Mouse (Mus musculus): ENCODE data around the gene Col4a6. TPM values are rescaled to one million over a fixed set of nuclear protein-coding genes. Genes with fewer than 3 reads are reported as not detected.

Gene Col4a6
- 1.9 and 2.6 TPM in 2 replicates for polyA plus RNA-seq (2015; fragmentation: Nextera tagmentation; extraction: Ambion mirVana)

DNA sequence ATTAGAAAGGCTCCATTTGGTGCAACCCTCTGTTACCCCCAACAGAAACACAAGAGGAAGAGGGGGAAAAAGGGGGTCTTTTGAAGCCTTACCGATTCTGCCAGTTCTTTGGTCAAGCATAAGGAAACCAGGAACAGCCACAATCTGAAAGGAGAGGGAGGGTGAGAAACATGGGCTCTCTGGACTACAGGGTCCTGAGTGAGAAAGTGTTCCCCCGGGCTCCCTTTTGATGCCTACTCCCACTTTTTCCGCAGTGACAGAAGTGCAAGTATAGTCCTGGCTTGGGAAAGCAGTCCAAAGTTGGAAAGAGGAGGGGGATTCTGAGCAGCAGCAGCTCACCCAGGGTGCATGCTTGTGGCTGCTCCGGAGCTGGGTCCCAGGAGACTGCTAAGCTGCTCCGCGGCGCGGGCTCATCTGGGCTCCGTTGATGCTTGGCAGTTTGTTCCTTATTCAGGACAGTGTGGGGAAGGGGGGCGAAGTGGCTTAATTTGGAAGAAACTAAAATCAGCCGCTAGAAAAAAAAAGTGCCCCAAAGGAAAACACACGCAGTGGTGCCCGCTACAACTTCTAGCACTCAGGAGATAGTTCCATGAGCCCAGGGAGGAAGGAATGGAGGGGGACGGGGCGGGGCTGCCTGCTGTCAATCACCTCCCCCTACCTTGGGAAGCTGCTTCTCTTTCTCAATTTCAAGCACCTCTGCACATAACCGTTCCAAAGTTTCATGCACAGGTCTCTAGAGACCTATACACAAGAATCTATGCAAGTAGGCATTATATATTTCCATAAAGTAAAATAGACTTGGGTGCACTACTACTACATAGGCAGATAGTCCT lies at the start of gene Col4a6:
Gene Col4a6 (minus strand): TSS at position 607 of the 833 bp plus-strand sequence.
- H3K9me3 ChIP-seq, result no peaks in the 10 kb centered on the region
- no peak within 1 kb of the TSS for H3K9ac ChIP-seq (replicated peaks)
- H3K36me3 ChIP-seq, result no peaks in the 10 kb centered on the region
- H3K27me3 ChIP-seq, result peaks cover 31% of the 10 kb centered on the region; the same call in 1 of the 2 replicates
- no peak within 1 kb of the TSS for H3K27ac ChIP-seq
- H3K4me2 ChIP-seq (replicated peaks), result peak within 1 kb of the TSS; percentile 61
- ATAC-seq, result peak; percentile 65
- WGBS, result 18% methylated on average over 16 of the region's 16 CpGs
- H3K4me3 ChIP-seq (replicated peaks), result peak within 1 kb of the TSS; percentile 45
- H3K4me1 ChIP-seq (replicated peaks), result 0 out of 2 replicates have a peak, but pooled peaks cover 3% of the 10 kb centered on the region

DNA sequence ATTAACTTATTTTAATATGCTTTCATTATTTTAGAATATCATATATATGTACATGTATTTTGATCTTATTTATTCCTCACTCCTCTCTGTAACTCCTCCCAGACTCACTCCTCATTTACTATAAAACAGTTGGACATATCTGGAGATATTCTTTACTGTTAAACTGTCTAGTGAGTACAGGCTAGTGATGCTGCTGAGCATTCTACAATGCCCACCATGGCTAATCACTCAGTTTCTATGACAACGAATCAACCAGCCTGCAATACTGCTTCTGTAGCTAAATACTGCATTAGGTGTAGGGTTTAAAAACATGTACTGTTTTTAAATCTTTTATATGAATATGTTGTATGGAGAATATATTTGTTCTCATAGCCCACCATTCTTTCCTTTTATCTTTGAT lies 29.2 kb upstream of the Col4a6 start:
- WGBS, result 75% methylated on average over 1 of the region's 1 CpGs
- no peak for ATAC-seq
- H3K4me3 ChIP-seq (replicated peaks), result no peak overlapping the region

DNA sequence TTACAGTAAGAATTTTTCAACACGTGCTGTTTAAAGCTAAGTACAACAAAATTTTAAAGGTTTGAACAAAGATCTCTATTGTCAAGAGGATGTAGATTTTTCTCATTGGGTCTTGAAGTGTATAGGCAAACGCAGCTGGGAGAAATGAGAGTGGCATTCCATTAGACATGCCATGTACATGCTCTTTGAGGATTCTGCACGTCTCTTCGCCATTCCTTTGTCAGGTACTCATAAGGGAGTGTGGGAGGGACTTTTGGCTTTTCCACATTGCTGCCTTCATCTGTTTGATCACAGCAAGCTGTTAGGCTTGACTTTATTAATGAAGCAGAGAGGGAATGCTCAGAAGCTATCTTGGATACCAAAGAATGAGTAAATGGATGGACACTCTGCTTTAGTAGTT lies 20.7 kb upstream of the Col4a6 start:
- Histone ChIP-seq H3K27ac (no peak overlapping the region), H3K36me3 (no peaks in the 10 kb centered on the region), H3K4me3 (replicated peaks) (no peak overlapping the region), H3K27me3 (peaks cover 13% of the 10 kb centered on the region; the same call in 1 of the 2 replicates), H3K4me1 (replicated peaks) (no peaks in the 10 kb centered on the region), H3K9ac (replicated peaks) (no peak overlapping the region), H3K4me2 (replicated peaks) (no peak overlapping the region), H3K9me3 (no peaks in the 10 kb centered on the region)
- ATAC-seq, result no peak
- 57% methylated on average over 4 of the region's 4 CpGs for WGBS

More for the DNA sequence above, 29.2 kb upstream of the Col4a6 start:
- Histone ChIP-seq H3K36me3 (no peaks in the 10 kb centered on the region), H3K4me2 (replicated peaks) (no peak overlapping the region), H3K9me3 (no peaks in the 10 kb centered on the region), H3K27me3 (peaks cover 4% of the 10 kb centered on the region; the same call in 1 of the 2 replicates), H3K27ac (no peak overlapping the region), H3K9ac (replicated peaks) (no peak overlapping the region), H3K4me1 (replicated peaks) (no peaks in the 10 kb centered on the region)

DNA sequence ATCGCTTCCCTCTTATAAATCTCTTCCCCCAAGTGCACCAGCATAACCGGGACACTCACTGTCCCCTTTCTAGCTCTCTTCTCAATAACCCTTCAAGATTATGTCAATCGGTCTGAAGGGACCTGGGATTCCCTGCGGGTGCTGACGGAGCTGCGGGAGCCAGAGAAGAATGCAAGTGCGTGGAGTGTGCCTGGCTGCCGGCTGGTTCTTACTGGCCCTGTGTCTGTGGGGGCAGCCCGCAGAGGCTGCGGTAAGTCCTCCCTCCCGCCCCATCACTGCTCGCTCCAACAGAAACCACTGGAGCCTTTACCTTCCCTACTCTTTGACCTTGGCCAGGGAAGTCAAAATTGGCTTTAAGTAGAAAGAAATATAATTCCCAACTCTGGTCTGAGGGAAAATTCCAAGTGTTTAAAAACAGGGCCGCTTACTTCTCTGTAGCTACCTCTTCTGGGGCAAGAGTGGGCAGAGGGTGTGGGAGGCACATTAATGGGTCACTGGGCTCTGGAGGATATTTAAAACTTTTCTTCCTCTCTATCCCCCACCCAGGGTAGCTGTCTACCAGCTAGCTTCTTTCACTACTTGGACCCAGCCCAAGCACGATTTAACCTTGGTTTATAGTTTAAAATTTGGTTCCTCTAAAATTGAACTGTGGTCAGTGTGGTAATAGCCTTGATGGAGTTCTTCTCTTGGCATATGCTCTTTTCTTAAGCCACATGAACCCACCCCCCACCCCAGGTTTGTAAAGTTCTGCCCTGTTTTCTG lies 1.9 kb upstream of the Col4a6 start:
- H3K27me3 ChIP-seq, result peaks cover 31% of the 10 kb centered on the region; the same call in 1 of the 2 replicates
- H3K9ac ChIP-seq (replicated peaks), result peak overlapping the region; percentile 46; the same call in 1 of the 2 replicates
- H3K4me2 ChIP-seq (replicated peaks), result peak overlapping the region; percentile 61
- ATAC-seq, result peak; percentile 84
- peak overlapping the region; percentile 45 for H3K4me3 ChIP-seq (replicated peaks)
- no peaks in the 10 kb centered on the region for H3K9me3 ChIP-seq
- no peak overlapping the region for H3K27ac ChIP-seq
- no peaks in the 10 kb centered on the region for H3K36me3 ChIP-seq
- WGBS, result 22% methylated on average over 14 of the region's 14 CpGs
- H3K4me1 ChIP-seq (replicated peaks), result 0 out of 2 replicates have a peak, but pooled peaks cover 3% of the 10 kb centered on the region

DNA sequence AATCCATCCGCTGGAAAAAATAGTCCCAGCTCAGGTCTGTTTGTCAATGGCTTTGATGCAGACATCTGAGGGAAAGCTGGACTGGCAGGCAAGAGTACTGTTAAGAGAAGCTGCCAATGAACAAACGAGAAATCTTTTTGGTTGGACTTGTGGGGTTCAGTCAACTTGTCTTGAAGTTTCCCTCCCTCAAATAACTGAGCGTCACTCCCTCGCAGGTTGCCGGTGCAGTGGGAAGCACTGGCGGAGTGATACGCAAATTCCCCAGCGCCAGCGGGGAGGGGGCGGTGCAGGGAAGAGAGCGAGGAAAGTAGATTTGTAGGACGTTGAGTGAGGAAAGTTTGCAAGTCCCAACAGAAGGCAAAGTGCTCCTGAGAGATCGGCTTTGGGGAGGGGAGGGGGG lies 1.2 kb upstream of the Col4a6 start, which contains the start of gene Col4a5:
Gene Col4a5 (plus strand): TSS at position 276 of the 400 bp plus-strand sequence.
- WGBS, result 16% methylated on average over 12 of the region's 13 CpGs
- Histone ChIP-seq H3K36me3 (no peaks in the 10 kb centered on the region), H3K9ac (replicated peaks) (peak within 1 kb of the TSS; percentile 46; the same call in 1 of the 2 replicates), H3K4me2 (replicated peaks) (peak within 1 kb of the TSS; percentile 61), H3K27me3 (peaks cover 31% of the 10 kb centered on the region; the same call in 1 of the 2 replicates), H3K27ac (no peak within 1 kb of the TSS), H3K4me1 (replicated peaks) (0 out of 2 replicates have a peak, but pooled peaks cover 3% of the 10 kb centered on the region), H3K9me3 (no peaks in the 10 kb centered on the region), H3K4me3 (replicated peaks) (peak within 1 kb of the TSS; percentile 45)
- peak; percentile 86 for ATAC-seq

DNA sequence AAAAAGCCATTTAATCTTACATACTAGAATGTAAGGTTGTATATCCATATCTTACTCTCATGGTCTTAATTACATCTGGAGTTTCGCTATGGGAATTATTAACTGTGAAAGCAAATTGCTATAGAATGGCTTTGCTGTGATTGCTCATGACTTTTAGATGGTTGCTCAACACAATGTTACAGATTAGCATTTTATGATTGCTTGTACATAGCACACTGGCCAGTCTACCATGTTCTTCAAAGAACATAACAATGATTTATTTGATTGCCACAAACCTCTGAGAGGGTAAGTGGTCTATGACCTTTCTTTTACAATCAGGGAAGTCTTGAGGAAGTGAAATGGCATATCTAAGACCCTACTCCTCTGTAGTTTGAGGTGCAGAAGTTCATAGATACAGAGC lies 25.9 kb downstream of the Col4a6 start:
- ATAC-seq, result no peak

DNA sequence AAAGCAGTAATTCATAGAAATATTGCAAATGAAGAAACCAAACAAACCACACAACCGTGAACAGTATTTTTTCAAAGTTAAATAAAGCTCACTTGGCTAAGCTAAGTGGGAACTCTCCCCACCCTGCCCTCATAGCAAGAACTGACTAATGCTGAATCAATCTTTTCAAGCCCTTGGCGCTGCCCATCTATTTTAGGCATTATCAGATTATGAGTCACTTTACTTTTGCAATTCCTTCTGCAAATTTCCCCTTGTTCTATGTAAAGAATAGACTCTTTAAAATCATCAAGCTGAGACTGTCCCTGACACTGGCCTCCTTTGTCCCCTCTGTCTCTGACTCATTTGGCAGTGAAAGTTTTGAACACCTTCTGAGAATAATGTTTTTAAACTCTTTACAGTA lies 34.5 kb downstream of the Col4a6 start:
- Histone ChIP-seq H3K4me1 (replicated peaks) (no peaks in the 10 kb centered on the region), H3K9ac (replicated peaks) (no peak overlapping the region), H3K4me2 (replicated peaks) (no peak overlapping the region), H3K36me3 (no peaks in the 10 kb centered on the region), H3K27me3 (peaks cover 25% of the 10 kb centered on the region; the same call in 1 of the 2 replicates), H3K4me3 (replicated peaks) (no peak overlapping the region), H3K9me3 (no peaks in the 10 kb centered on the region), H3K27ac (no peak overlapping the region)
- 67% methylated on average over 2 of the region's 2 CpGs for WGBS
- no peak for ATAC-seq

More for the DNA sequence above, 25.9 kb downstream of the Col4a6 start:
- Histone ChIP-seq H3K27ac (no peak overlapping the region), H3K4me2 (replicated peaks) (no peak overlapping the region), H3K9me3 (no peaks in the 10 kb centered on the region), H3K4me1 (replicated peaks) (no peaks in the 10 kb centered on the region), H3K9ac (replicated peaks) (no peak overlapping the region), H3K36me3 (no peaks in the 10 kb centered on the region), H3K27me3 (peaks cover 31% of the 10 kb centered on the region), H3K4me3 (replicated peaks) (no peak overlapping the region)
- 88% methylated on average over 1 of the region's 1 CpGs for WGBS

DNA sequence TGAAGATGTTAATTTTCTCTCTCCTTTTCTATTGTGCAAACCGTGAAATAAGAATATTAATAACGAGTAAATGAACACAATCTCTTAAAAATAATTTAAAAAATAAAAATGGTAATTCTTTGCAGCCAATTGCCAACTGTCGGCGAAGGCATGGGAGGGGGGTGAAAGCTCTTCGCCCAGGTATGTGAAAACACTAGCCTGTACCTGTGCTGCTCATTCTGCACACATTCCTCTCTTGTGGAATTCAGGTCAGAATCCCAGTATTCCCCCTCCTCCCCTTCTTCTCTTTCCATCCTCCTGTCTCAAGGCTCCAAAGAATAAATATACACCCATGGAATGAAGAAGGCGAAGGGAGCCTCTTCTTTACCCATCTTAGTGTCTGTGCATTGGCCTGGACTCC lies 37.1 kb downstream of the Col4a6 start:
- 89% methylated on average over 6 of the region's 6 CpGs for WGBS
- no peak for ATAC-seq
- peaks cover 28% of the 10 kb centered on the region; the same call in 1 of the 2 replicates for H3K27me3 ChIP-seq
- H3K9me3 ChIP-seq, result no peaks in the 10 kb centered on the region
- no peaks in the 10 kb centered on the region for H3K36me3 ChIP-seq
- no peak overlapping the region for H3K9ac ChIP-seq (replicated peaks)
- H3K4me3 ChIP-seq (replicated peaks), result no peak overlapping the region
- H3K27ac ChIP-seq, result no peak overlapping the region
- no peak overlapping the region for H3K4me2 ChIP-seq (replicated peaks)
- no peaks in the 10 kb centered on the region for H3K4me1 ChIP-seq (replicated peaks)

DNA sequence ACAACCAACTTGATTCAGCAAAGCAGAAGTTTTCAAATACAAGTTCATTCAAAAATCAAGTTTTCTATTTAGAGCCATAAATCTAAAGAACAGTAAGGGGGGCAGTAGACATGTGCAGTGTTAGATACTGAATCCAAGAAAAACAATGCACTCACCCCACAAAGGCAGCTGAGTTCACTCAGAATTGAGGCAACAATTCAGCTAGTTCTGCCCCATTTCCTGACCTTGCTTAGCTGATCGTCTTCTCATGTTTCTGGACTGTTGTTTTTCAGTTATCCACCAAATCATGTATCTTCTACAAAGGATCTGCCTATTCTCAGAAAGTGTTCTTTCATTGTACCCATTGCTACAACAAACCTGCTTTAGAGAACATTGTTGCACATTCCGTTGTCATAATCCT lies 58.6 kb downstream of the Col4a6 start:
- H3K36me3 ChIP-seq, result no peaks in the 10 kb centered on the region

DNA sequence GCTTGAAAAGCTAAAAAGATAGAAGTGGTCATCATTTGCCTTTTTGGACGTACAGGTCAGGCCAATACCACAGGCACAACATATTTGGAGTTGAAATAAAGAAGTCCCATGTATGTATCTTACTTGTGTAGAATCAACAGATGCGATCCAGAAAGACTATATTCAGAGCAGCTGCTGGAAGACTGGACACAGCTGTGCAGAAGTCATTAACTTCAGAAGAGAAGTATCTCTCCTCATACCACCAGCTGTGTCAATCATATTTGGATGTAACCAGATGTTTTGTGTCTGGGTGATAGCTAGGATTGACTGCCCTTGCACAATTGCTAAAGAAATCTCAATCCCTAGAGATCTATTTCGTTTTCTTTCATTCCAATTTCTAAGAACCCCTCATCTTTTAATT lies 77.6 kb downstream of the Col4a6 start:
- no peaks in the 10 kb centered on the region for H3K36me3 ChIP-seq
- H3K4me1 ChIP-seq (replicated peaks), result no peaks in the 10 kb centered on the region
- no peaks in the 10 kb centered on the region for H3K9me3 ChIP-seq
- no peak overlapping the region for H3K4me3 ChIP-seq (replicated peaks)
- H3K4me2 ChIP-seq (replicated peaks), result no peak overlapping the region
- no peak for ATAC-seq
- no peak overlapping the region for H3K9ac ChIP-seq (replicated peaks)
- no peak overlapping the region for H3K27ac ChIP-seq
- 70% methylated on average over 3 of the region's 3 CpGs for WGBS
- peaks cover 11% of the 10 kb centered on the region for H3K27me3 ChIP-seq

More for the DNA sequence above, 58.6 kb downstream of the Col4a6 start:
- no peaks in the 10 kb centered on the region for H3K4me1 ChIP-seq (replicated peaks)
- 70% methylated on average over 2 of the region's 2 CpGs for WGBS
- no peak overlapping the region for H3K4me3 ChIP-seq (replicated peaks)
- no peak overlapping the region for H3K4me2 ChIP-seq (replicated peaks)
- H3K9ac ChIP-seq (replicated peaks), result no peak overlapping the region
- no peaks in the 10 kb centered on the region for H3K9me3 ChIP-seq
- H3K27me3 ChIP-seq, result peaks cover 27% of the 10 kb centered on the region; the same call in 1 of the 2 replicates
- no peak for ATAC-seq
- no peak overlapping the region for H3K27ac ChIP-seq

DNA sequence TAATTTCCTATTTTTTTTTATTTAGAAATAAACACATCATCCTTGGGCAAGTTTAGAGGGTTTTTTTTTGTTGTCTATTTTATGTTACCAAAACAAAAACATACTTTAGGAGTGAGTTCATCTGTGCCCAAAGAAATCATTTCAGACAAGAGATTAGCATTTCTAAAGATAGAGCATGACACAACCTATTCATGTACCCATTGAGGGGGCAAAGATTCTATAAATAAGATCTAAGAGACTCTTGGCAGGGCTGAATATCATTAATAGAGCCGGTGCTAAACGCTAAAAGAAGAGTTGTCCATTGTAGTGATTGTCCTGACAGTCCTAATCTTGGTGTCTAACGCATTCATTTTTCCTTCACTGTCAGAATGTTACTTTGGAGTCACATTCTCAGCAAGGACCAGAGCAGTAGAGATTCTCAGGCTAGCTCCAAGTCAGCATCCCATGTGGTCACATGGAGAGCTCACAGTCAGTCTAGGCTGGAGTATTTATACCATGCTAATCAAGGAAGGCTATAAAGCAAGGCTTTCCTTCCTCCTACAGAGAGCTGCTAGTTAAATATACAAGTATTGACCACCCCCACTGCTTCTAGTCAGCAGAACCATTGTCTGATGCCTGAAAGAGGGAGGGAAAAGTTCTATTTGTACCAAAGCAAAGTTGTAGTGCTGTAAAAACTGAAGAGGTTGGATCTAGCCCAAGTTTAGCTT lies 88.3 kb downstream of the Col4a6 start:
- Histone ChIP-seq H3K9ac (replicated peaks) (no peak overlapping the region), H3K4me1 (replicated peaks) (no peaks in the 10 kb centered on the region), H3K27me3 (peaks cover 57% of the 10 kb centered on the region), H3K9me3 (no peaks in the 10 kb centered on the region), H3K27ac (no peak overlapping the region), H3K4me2 (replicated peaks) (no peak overlapping the region), H3K4me3 (replicated peaks) (no peak overlapping the region), H3K36me3 (no peaks in the 10 kb centered on the region)
- peak; percentile 70 for ATAC-seq
- WGBS, result 32% methylated on average over 3 of the region's 3 CpGs

Data from midbrain, embryonic 13.5 days (tissue).